Mouse (Mus musculus) bone marrow, adult 2 months (tissue): ENCODE data around the gene Prkaca. TPM values are rescaled to one million over a fixed set of nuclear protein-coding genes. Genes with fewer than 3 reads are reported as not detected.

Source experiments
- H3K27ac ChIP-seq: fragments of 200-500 bp; 2 replicates; pipeline ENCODE4 v1.5.1; 2012; ENCODE audit warnings: low read depth, mild to moderate bottlenecking, control low read depth, inconsistent platforms, low read length; ENCODE audit not compliant: control insufficient read depth, poor library complexity, insufficient read depth
- H3K4me1 ChIP-seq: fragments of 200-500 bp; 2 replicates; pipeline ENCODE4 v1.6.1; 2011; ENCODE audit warnings: low read length; ENCODE audit not compliant: control insufficient read depth, insufficient read depth
- H3K4me3 ChIP-seq: fragments of 200-500 bp; replicated peaks from 2 replicates; pipeline ENCODE3; 2011; ENCODE audit warnings: mild to moderate bottlenecking, low read depth, low read length, control low read depth; ENCODE audit not compliant: control insufficient read depth
- CTCF ChIP-seq: fragments of 200-500 bp; IDR thresholded peaks from 2 replicates; pipeline ENCODE4 v1.5.1; 2011; ENCODE audit warnings: low read length, control low read depth; ENCODE audit not compliant: control insufficient read depth, insufficient read depth
- POLR2A ChIP-seq: fragments of 200-500 bp; IDR thresholded peaks from 2 replicates; pipeline ENCODE4 v1.6.1; 2011; ENCODE audit warnings: low read depth, mild to moderate bottlenecking, control low read depth, low read length, borderline replicate concordance; ENCODE audit not compliant: control insufficient read depth
- WGBS: fragments of 180-500 bp; shearing (Covaris S2); methylation state at CpG from one replicate; pipeline ENCODE4 v1.1.7; 2018; 5-methylcytosine and 5-hydroxymethylcytosine counted together
- polyA plus RNA-seq: library from polyadenylated mRNA; stranded (reverse); fragments of >200 nt; gene quantifications from 2 replicates; pipeline ENCODE4 v1.2.4, GENCODE M21; 2011; ENCODE audit warnings: low replicate concordance; ENCODE audit not compliant: missing spikeins, insufficient read depth, insufficient read length

Gene Prkaca
- polyA plus RNA-seq, 1 experiment = 18.2 TPM

DNA sequence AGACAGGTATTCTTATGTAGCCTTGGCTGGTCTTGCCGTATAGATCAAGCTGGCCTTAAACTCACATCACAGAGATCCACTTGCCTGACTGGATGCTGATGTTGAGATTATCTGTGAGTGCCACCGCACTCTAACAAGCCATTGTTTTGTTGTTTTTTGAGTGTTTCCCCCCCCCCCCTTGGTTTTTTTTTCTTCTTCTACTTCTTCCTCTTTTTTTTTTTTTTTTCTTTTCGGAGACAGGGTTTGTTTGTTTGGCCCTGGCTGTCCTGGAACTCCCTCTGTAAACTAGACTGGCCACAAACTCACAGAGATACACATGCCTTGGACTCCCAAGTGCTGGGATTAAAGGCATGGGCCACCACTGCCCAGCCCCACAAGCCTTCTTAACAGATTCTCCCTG is 21.2 kb downstream of the Prkaca start:
- WGBS = 19% methylated on average over 3 of the region's 3 CpGs
- TF ChIP-seq POLR2A (no peak), CTCF (no peak)
- no peak overlapping the region for H3K4me3 ChIP-seq
- no peak overlapping the region for H3K27ac ChIP-seq
- no peaks in the 10 kb centered on the region; the same call in 1 of the 2 replicates for H3K4me1 ChIP-seq

DNA sequence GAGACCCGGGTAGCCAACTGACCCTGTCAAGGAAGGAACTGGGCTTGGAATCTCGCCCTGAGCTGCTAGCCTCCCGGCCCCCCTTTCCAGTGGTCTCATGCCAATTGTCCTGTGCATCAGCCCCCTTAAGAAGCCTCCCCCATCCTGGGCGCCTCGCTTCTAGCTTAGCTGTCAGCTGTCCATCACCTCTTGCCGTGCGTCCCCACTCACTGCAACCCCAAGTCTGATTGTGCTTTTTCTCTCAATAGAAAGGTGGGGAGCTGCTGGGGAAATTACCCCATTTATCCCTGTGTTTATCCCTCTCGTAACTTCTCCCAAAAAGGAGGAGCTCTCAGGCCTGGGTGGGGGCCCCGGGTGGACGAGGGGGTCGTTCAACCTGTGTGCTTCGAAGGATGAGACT is 23.2 kb downstream of the Prkaca start:
- no peak overlapping the region for H3K4me3 ChIP-seq
- H3K4me1 ChIP-seq = peaks cover 2% of the 10 kb centered on the region; the same call in 1 of the 2 replicates
- TF ChIP-seq POLR2A (no peak), CTCF (no peak)
- WGBS = 34% methylated on average over 12 of the region's 12 CpGs
- no peak overlapping the region for H3K27ac ChIP-seq

DNA sequence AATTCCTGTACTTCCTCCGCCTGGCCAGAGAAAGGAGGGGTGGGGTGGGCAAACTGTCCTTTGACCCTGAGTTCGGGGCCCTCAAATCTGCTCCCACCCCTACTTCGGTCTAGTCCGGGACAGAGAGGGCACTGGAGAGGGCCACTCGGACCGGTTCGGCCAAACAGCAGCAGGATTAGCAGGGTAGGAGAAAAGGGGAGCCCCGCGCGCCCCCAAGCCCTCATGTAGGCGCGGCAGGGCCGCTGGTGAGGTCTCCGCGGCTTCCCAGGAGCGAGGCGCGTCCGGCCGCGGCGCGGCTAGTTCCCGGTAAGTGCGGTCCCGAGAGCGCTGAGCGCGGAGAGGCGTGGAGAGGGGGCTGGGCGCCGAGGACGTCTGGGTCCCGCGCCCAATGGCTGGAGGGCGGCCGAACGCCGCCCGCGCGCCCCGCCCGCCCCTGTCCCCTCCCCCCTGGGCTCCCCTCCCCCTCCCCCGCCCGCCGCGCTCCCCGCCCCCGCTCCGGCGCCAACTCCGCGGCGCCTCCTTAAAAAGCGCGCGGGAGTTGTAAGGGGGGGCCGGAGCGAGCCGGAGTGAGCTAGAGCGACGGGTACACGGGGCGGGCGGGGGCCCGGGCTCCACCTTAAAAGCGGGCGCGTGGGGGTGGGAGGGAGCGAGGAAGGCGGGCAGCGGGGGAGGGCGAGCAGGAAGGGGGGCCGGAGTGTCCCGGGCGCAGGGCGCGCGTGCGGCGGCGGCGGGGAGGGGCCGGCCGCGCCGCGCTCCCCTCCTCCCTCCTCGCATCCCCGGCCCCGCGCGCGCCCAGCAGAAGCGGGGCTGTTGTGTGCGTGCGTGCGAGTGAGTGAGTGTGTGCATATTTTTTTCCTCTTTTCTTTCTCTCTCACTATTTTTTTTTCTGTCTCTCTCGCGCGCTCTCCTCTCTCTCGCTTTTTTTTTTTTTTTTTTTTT is 24.0 kb downstream of the Prkaca start:
- Histone ChIP-seq H3K27ac (peak overlapping the region; percentile 86), H3K4me1 (peaks cover 2% of the 10 kb centered on the region; the same call in 1 of the 2 replicates), H3K4me3 (peak overlapping the region; percentile 75)
- under 1% methylated on average over 57 of the region's 103 CpGs for WGBS
- TF ChIP-seq CTCF (no peak), POLR2A (peak; percentile 85)

DNA sequence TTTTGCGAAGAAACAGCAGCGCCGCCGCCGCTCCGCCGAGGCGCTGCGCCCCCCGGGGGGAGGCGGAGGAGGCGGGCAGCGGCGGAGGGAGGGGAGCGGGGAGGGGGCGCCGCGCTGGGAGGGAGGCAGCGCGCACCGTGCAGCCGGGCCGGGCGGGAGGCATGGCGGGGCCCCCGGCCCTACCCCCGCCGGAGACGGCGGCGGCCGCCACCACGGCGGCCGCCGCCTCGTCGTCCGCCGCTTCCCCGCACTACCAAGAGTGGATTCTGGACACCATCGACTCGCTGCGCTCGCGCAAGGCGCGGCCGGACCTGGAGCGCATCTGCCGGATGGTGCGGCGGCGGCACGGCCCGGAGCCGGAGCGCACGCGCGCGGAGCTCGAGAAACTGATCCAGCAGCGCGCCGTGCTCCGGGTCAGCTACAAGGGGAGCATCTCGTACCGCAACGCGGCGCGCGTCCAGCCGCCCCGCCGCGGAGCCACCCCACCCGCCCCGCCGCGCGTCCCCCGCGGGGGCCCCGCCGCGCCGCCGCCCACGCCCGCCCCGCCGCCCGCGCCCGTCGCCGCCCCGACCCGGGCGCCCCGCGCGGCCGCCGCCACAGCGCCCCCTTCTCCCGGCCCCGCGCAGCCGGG is 24.8 kb downstream of the Prkaca start, which contains the start of gene Samd1:
Samd1 (plus strand) TSS at position 162 of the 631 bp plus-strand sequence.
- TF ChIP-seq CTCF (no peak), POLR2A (peak; percentile 27; the same call in 1 of the 2 replicates)
- Histone ChIP-seq H3K4me1 (peaks cover 2% of the 10 kb centered on the region; the same call in 1 of the 2 replicates), H3K27ac (peak within 1 kb of the TSS; percentile 86), H3K4me3 (peak within 1 kb of the TSS; percentile 75)
- 14% methylated on average over 109 of the region's 112 CpGs for WGBS

DNA sequence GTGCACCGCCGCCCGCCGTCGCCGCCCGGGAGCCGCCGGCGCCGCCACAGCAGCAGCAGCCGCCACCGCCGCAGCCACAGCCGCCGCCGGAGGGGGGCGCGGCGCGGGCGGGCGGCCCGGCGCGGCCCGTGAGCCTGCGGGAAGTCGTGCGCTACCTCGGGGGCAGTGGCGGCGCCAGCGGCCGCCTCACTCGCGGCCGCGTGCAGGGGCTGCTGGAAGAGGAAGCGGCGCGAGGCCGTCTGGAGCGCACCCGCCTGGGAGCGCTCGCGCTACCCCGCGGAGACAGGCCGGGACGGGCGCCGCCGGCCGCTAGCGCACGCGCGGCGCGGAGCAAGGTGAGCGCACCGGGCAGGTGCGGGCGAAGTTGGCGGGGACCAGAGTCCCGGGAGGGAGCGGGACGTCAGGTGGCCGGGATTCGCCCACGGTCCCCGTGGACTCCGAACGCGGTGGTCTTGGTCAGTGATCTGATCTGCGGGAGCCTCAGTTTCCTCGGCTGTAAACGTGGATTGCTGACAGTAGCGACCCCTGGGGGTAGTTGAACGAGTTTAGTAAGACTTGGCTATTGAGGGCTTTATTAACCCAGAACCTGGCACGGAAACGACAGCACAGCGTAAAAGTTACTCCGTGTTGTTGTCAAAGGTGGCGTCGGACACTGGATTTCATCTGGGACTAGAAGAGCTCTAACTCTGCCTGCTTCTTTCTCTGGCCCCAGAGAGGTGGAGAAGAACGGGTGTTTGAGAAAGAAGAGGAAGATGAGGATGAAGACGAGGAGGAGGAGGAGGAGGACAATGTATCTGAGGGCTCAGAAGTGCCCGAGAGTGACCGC is 25.7 kb downstream of the Prkaca start:
- Histone ChIP-seq H3K4me1 (peaks cover 2% of the 10 kb centered on the region; the same call in 1 of the 2 replicates), H3K4me3 (peak overlapping the region; percentile 67), H3K27ac (peak overlapping the region; percentile 72)
- WGBS = 9% methylated on average over 92 of the region's 92 CpGs
- TF ChIP-seq CTCF (peak; percentile 25; the same call in 1 of the 2 replicates), POLR2A (no peak)

DNA sequence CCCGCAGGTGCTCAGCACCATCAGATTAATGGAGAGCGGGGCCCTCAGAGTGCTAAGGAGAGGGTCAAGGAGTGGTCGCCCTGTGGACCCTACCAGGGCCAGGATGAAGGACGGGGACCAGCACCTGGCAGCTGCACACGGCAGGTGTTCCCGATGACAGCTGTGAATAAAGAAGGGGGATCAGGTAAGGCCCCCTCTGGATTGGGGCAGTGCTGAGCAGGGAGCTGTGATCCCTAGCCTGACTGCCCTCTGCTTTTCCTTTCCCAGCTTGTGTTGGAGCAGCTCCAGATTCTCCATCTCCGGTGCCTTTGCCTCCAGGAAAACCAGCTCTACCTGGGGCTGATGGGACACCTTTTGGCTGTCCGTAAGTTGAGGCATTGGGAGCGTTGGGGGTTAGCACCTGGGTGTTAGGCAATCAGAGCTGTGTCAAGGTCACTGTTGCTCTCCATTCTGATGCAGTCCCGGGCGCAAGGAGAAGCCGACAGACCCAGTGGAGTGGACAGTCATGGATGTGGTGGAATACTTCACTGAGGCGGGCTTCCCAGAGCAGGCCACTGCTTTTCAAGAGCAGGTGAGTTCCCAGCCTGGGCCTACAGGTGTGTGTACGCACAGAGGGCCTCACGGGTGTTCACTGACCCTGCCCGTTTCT is 26.4 kb downstream of the Prkaca start:
- TF ChIP-seq CTCF = no peak
- TF ChIP-seq POLR2A = no peak
- Histone ChIP-seq H3K4me1 (peaks cover 2% of the 10 kb centered on the region; the same call in 1 of the 2 replicates), H3K27ac (no peak overlapping the region), H3K4me3 (peak overlapping the region; percentile 67)
- WGBS = 82% methylated on average over 16 of the region's 16 CpGs

DNA sequence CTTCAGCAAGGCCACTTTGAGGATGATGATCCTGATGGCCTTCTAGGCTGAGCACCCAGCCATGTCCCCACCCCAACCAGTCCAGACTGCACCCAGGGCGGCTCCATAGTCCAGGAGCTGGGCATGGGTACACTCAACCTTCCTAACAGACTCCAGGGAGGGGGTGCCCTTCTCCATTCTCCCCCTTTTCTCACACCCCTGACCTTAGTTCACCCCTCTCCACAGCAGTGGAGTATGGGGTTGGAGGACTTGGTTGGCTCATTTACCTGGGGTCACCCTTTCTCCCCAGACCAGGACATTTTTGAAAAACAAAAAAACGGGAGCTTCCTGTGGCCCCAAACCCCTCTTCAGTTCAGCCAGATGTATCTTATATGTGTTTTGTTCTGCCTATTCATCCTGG is 27.0 kb downstream of the Prkaca start:
- TF ChIP-seq POLR2A (no peak), CTCF (no peak)
- no peak overlapping the region for H3K4me3 ChIP-seq

More for the DNA sequence above, 27.0 kb downstream of the Prkaca start:
- WGBS = 86% methylated on average over 2 of the region's 2 CpGs
- Histone ChIP-seq H3K4me1 (peaks cover 2% of the 10 kb centered on the region; the same call in 1 of the 2 replicates), H3K27ac (no peak overlapping the region)
